Mouse (Mus musculus): ENCODE data around the gene Arid3c. TPM values are rescaled to one million over a fixed set of nuclear protein-coding genes. Genes with fewer than 3 reads are reported as not detected.
"Not testable (repeated sequence)": the region's sequence is repeated elsewhere in the genome, so short reads cannot be mapped to it uniquely, and the experiment has no call there.

Arid3c gene
- polyA plus RNA-seq, 1 experiment from 2014 or later: not detected

GRCm38 (mm10) chr4:41696452-41696851 is 34.5 kb downstream of the Arid3c start:
- not testable (repeated sequence) for ATAC-seq (ENCODE audit: insufficient number of reproducible peaks, low FRiP score, low TSS enrichment, low read depth); H3K9ac ChIP-seq (ENCODE audit: low read length); H3K9me3 ChIP-seq (ENCODE audit: control insufficient read depth, low read length); H3K4me1 ChIP-seq (ENCODE audit: control insufficient read depth, insufficient read depth, low read length); DNase-seq (ENCODE audit: low spot score); H3K36me3 ChIP-seq (ENCODE audit: control insufficient read depth, insufficient read depth, low read length); H3K4me3 ChIP-seq (ENCODE audit: low read depth, low read length); H3K27ac ChIP-seq (replicated peaks; ENCODE audit: low read depth, low read length); H3K27me3 ChIP-seq (ENCODE audit: control insufficient read depth, insufficient read depth, low read length); H3K4me2 ChIP-seq (ENCODE audit: low read depth, severe bottlenecking)
- WGBS: 6% methylated on average over 13 of the region's 15 CpGs

- not testable (repeated sequence) for DNase-seq (ENCODE audit: low spot score); H3K27me3 ChIP-seq (ENCODE audit: control insufficient read depth, insufficient read depth, low read length); H3K9me3 ChIP-seq (ENCODE audit: control insufficient read depth, low read length); H3K36me3 ChIP-seq (ENCODE audit: control insufficient read depth, insufficient read depth, low read length); H3K9ac ChIP-seq (ENCODE audit: low read length); H3K4me3 ChIP-seq (ENCODE audit: low read depth, low read length); ATAC-seq (ENCODE audit: insufficient number of reproducible peaks, low FRiP score, low TSS enrichment, low read depth); H3K4me1 ChIP-seq (ENCODE audit: control insufficient read depth, insufficient read depth, low read length); H3K27ac ChIP-seq (replicated peaks; ENCODE audit: low read depth, low read length)
- peak overlapping the region; percentile 20; the same call in 1 of the 2 replicates for H3K4me2 ChIP-seq (ENCODE audit: low read depth, severe bottlenecking)
- 4% methylated on average over 14 of the region's 38 CpGs for WGBS
Measured at GRCm38 (mm10) chr4:41695800-41696199, 35.1 kb downstream of the Arid3c start.

- not testable (repeated sequence) for H3K36me3 ChIP-seq (ENCODE audit: control insufficient read depth, insufficient read depth, low read length); H3K4me2 ChIP-seq (ENCODE audit: low read depth, severe bottlenecking); H3K27me3 ChIP-seq (ENCODE audit: control insufficient read depth, insufficient read depth, low read length); H3K4me3 ChIP-seq (ENCODE audit: low read depth, low read length); H3K27ac ChIP-seq (replicated peaks; ENCODE audit: low read depth, low read length); H3K4me1 ChIP-seq (ENCODE audit: control insufficient read depth, insufficient read depth, low read length); ATAC-seq (ENCODE audit: insufficient number of reproducible peaks, low FRiP score, low TSS enrichment, low read depth); DNase-seq (ENCODE audit: low spot score); H3K9ac ChIP-seq (ENCODE audit: low read length); H3K9me3 ChIP-seq (ENCODE audit: control insufficient read depth, low read length)
- 8% methylated on average over 4 of the region's 4 CpGs for WGBS
Measured at GRCm38 (mm10) chr4:41693511-41693910, 37.4 kb downstream of the Arid3c start.

DNA sequence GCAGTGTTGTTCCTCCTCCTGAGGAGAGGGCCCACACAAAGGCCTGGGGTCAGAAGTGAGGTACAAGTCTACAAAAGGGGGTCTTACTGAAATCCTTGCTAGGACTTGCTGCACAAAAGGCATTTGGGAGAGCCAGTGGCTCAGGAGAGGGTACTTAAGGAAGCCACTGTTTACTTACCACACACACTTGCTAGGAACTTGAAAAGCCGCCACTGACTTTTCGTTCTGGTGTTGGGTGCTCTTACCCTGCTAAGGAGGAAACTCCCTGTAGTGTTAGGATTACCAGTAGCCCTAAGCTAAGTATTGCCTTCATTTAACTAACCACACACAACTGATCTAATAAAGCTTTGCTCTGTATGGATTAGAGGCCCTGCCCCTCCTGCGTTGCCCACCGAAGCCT is 40.9 kb downstream of the Arid3c start:
- H3K4me1 ChIP-seq (ENCODE audit: control insufficient read depth, insufficient read depth, low read length); DNase-seq (ENCODE audit: low spot score); H3K9me3 ChIP-seq (ENCODE audit: control insufficient read depth, low read length); H3K9ac ChIP-seq (ENCODE audit: low read length); H3K36me3 ChIP-seq (ENCODE audit: control insufficient read depth, insufficient read depth, low read length); ATAC-seq (ENCODE audit: insufficient number of reproducible peaks, low FRiP score, low TSS enrichment, low read depth); H3K27ac ChIP-seq (replicated peaks; ENCODE audit: low read depth, low read length); H3K4me3 ChIP-seq (ENCODE audit: low read depth, low read length); H3K4me2 ChIP-seq (ENCODE audit: low read depth, severe bottlenecking); H3K27me3 ChIP-seq (ENCODE audit: control insufficient read depth, insufficient read depth, low read length): not testable (repeated sequence)
- no CpG with 5 or more reads among the region's 4 CpGs for WGBS

DNA sequence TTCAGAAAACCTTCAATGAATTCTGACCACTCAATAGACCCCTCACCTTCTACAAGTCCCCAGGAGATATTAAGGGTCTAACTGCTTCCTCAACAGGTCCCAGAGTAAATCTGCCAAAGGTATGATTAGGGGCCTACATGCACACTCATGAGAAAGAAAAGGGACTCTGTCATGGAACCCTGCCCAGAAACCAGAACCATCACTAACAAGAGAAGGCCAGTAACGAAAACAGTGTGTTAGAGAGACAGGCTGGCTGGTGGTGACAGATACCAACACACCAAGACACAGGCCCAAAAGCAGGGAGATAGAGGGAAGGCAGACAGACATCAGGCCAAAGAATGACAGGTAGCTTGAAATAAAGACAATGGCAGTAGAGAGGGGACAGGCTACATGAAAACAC is 42.4 kb downstream of the Arid3c start:
- not testable (repeated sequence) for H3K9ac ChIP-seq (ENCODE audit: low read length); H3K4me2 ChIP-seq (ENCODE audit: low read depth, severe bottlenecking); H3K4me1 ChIP-seq (ENCODE audit: control insufficient read depth, insufficient read depth, low read length); H3K4me3 ChIP-seq (ENCODE audit: low read depth, low read length); H3K36me3 ChIP-seq (ENCODE audit: control insufficient read depth, insufficient read depth, low read length); ATAC-seq (ENCODE audit: insufficient number of reproducible peaks, low FRiP score, low TSS enrichment, low read depth); H3K9me3 ChIP-seq (ENCODE audit: control insufficient read depth, low read length); H3K27me3 ChIP-seq (ENCODE audit: control insufficient read depth, insufficient read depth, low read length); DNase-seq (ENCODE audit: low spot score); H3K27ac ChIP-seq (replicated peaks; ENCODE audit: low read depth, low read length)
- 52% methylated on average over 1 of the region's 1 CpGs for WGBS

DNA sequence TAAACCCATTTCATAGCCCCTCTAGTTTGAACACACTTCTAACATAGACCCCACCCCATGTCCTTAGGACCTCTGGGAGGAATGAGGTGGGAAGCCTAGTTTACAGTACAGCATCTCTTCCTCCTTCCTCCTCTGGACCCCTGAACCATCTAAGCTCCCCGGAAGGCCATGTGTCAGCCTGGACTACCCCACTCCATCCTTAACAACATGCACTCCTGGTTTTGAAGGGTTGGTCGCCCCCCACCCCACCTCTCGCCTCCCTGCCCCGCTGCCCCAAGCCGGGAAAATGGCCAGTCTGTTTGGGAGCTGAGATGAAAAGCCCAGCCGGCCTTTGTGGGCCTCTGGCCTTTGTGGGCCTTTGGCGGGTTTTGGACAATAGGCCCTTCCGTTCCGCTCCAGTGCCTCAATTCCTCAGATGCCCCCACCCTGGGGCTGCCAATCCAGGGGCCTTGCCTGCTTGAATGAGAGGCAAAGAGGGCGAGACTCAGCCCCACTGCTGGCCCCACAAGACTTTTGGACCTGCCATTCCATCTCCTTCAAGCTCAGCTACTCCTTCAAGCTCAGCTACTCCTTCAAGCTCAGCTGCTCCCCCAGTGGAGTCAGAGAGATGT is 45.0 kb downstream of the Arid3c start:
- H3K9ac ChIP-seq (ENCODE audit: low read length); H3K4me2 ChIP-seq (ENCODE audit: low read depth, severe bottlenecking); H3K4me1 ChIP-seq (ENCODE audit: control insufficient read depth, insufficient read depth, low read length); DNase-seq (ENCODE audit: low spot score); H3K4me3 ChIP-seq (ENCODE audit: low read depth, low read length); H3K27ac ChIP-seq (replicated peaks; ENCODE audit: low read depth, low read length); H3K9me3 ChIP-seq (ENCODE audit: control insufficient read depth, low read length); H3K27me3 ChIP-seq (ENCODE audit: control insufficient read depth, insufficient read depth, low read length); ATAC-seq (ENCODE audit: insufficient number of reproducible peaks, low FRiP score, low TSS enrichment, low read depth); H3K36me3 ChIP-seq (ENCODE audit: control insufficient read depth, insufficient read depth, low read length): not testable (repeated sequence)
- WGBS: 66% methylated on average over 10 of the region's 10 CpGs

- DNase-seq (ENCODE audit: low spot score); ATAC-seq (ENCODE audit: insufficient number of reproducible peaks, low FRiP score, low TSS enrichment, low read depth); H3K36me3 ChIP-seq (ENCODE audit: control insufficient read depth, insufficient read depth, low read length); H3K4me2 ChIP-seq (ENCODE audit: low read depth, severe bottlenecking); H3K9ac ChIP-seq (ENCODE audit: low read length); H3K4me3 ChIP-seq (ENCODE audit: low read depth, low read length); H3K9me3 ChIP-seq (ENCODE audit: control insufficient read depth, low read length); H3K4me1 ChIP-seq (ENCODE audit: control insufficient read depth, insufficient read depth, low read length); H3K27ac ChIP-seq (replicated peaks; ENCODE audit: low read depth, low read length): not testable (repeated sequence)
- peaks cover 11% of the 10 kb centered on the region for H3K27me3 ChIP-seq (ENCODE audit: control insufficient read depth, insufficient read depth, low read length)
- WGBS: under 1% methylated on average over 12 of the region's 14 CpGs
Measured at GRCm38 (mm10) chr4:41684931-41685453, 46.0 kb downstream of the Arid3c start.

- not testable (repeated sequence) for ATAC-seq (ENCODE audit: insufficient number of reproducible peaks, low FRiP score, low TSS enrichment, low read depth); H3K27ac ChIP-seq (replicated peaks; ENCODE audit: low read depth, low read length); H3K9me3 ChIP-seq (ENCODE audit: control insufficient read depth, low read length); H3K4me3 ChIP-seq (ENCODE audit: low read depth, low read length); H3K9ac ChIP-seq (ENCODE audit: low read length); H3K4me1 ChIP-seq (ENCODE audit: control insufficient read depth, insufficient read depth, low read length); H3K36me3 ChIP-seq (ENCODE audit: control insufficient read depth, insufficient read depth, low read length); DNase-seq (ENCODE audit: low spot score)
- Histone ChIP-seq H3K4me2 (ENCODE audit: low read depth, severe bottlenecking) (0 out of 2 replicates have a peak overlapping the region, but pooled peaks have one; percentile 7), H3K27me3 (ENCODE audit: control insufficient read depth, insufficient read depth, low read length) (peaks cover 16% of the 10 kb centered on the region)
- WGBS: 2% methylated on average over 23 of the region's 27 CpGs
Measured at GRCm38 (mm10) chr4:41684131-41684930, 46.6 kb downstream of the Arid3c start.
